Mouse (Mus musculus): Measurements from ENCODE around the gene Cd27.

The Cd27 gene

GRCm38 (mm10) chr6:125236782-125237181, at the start of gene Cd27:
Cd27 (minus strand) TSS chr6:125237010.
- in situ Hi-C loops (cut with MboI; ENCODE audit: unreplicated experiment in 2 of 2): no loop called here

DNA sequence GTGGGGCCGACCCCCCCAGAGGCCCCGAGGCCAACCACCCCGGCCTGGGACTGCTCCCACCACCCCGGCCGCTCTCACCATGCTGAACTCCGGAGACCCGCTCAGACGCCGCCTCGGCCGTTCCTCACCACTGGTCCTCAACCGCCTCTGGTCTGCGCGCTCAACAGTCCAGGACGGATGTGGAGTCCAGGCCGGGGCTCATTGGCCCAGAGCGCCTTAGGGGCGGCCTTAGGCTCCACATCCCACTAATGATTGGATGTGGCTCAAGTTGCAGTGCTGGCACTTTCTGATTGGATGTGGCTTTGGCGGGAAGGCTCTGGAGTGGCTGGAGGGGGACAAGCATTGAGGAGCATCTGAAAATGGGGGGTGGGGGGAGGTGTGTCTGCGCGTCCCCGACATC, 49.1 kb upstream of the Cd27 start, which contains the start of gene Tuba3a:
Gene Tuba3a, minus strand, starts transcription at position 153 of the 400 bp plus-strand sequence.
- in situ Hi-C loops (cut with MboI; ENCODE audit: unreplicated experiment in 2 of 2): loop anchor here in 1 of 2 experiments (25.0 kb wide), 1 partner anchor 1276 kb away; no protein-coding TSS in a partner anchor

DNA sequence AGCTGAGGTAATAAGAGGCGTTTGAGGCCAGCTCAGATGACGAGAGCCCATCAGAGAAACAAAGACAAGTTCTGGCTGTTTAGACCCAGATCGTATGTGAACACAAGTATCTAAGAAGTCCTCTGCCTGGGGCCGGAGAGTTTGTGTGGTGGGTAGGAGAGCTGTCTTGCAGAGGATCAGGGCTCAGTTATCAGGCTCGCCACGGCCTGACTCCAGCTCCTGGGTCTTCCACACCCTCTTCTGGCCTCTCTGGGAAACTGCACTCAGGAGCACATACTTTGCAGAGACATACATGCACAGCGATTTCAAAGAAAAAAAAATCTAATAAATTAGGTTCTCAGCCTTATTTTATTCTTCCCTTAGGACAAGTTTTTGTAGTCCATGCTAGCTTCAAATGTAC, 47.9 kb upstream of the Cd27 start:
- in situ Hi-C loops (cut with MboI; ENCODE audit: unreplicated experiment in 2 of 2): loop anchor here in 1 of 2 experiments (25.0 kb wide), 1 partner anchor 1278 kb away; no protein-coding TSS in a partner anchor

- in situ Hi-C loops (cut with MboI; ENCODE audit: unreplicated experiment in 2 of 2): loop anchor here in 1 of 2 experiments (25.0 kb wide), 1 partner anchor 1278 kb away; no protein-coding TSS in a partner anchor
Observed at GRCm38 (mm10) chr6:125284250-125284649, 47.4 kb upstream of the Cd27 start.

GRCm38 (mm10) chr6:125282721-125283120, 45.9 kb upstream of the Cd27 start:
- in situ Hi-C loops (cut with MboI; ENCODE audit: unreplicated experiment in 2 of 2): loop anchor here in 1 of 2 experiments (25.0 kb wide), 1 partner anchor 1280 kb away; no protein-coding TSS in a partner anchor

GRCm38 (mm10) chr6:125279729-125280128, 42.9 kb upstream of the Cd27 start:
- in situ Hi-C loops (cut with MboI; ENCODE audit: unreplicated experiment in 2 of 2): loop anchor here in 1 of 2 experiments (5.0 to 25.0 kb wide), 2 partner anchors 323 to 1283 kb away; no protein-coding TSS in a partner anchor

GRCm38 (mm10) chr6:125274841-125275563, 38.2 kb upstream of the Cd27 start:
- in situ Hi-C loops (cut with MboI; ENCODE audit: unreplicated experiment in 2 of 2): loop anchor here (5.0 to 25.0 kb wide), 6 partner anchors 58 to 1313 kb away; partner anchors contain the start of genes Vamp1 (in 2 of the 2), Lag3 (in 1 of the 2) and Ptms (in 1 of the 2)

- in situ Hi-C loops (cut with MboI; ENCODE audit: unreplicated experiment in 2 of 2): loop anchor here (5.0 to 25.0 kb wide), 5 partner anchors 55 to 1310 kb away; partner anchors contain the start of genes Vamp1 (in 2 of the 2), Lag3 (in 1 of the 2) and Ptms (in 1 of the 2)
Observed at GRCm38 (mm10) chr6:125272228-125272785, 35.5 kb upstream of the Cd27 start.

- in situ Hi-C loops (cut with MboI; ENCODE audit: unreplicated experiment in 2 of 2): loop anchor here (5.0 to 25.0 kb wide), 5 partner anchors 54 to 1309 kb away; partner anchors contain the start of genes Vamp1 (in 2 of the 2), Lag3 (in 1 of the 2) and Ptms (in 1 of the 2)
Observed at GRCm38 (mm10) chr6:125271455-125272227, 34.8 kb upstream of the Cd27 start.

DNA sequence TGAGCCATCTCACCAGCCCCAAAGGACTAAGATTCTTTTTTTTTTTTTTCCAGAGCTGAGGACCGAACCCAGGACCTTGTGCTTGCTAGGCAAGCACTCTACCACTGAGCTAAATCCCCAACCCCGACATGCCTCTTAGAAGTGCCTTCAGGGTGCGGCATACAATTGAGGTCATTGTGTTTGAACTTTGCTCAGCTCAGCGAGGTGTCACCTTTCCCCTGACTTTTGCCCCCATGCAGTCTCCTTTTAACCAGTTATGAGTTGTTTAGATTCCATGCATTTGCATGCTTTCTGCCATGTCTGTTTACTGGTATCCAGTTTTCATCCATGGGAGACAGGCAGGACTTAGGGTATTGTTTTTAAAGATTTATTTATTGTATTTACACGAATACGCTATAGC, 32.0 kb upstream of the Cd27 start:
- in situ Hi-C loops (cut with MboI; ENCODE audit: unreplicated experiment in 2 of 2): loop anchor here (25.0 kb wide), 2 partner anchors 356 to 1306 kb away; partner anchors contain the start of genes Lag3 (in 1 of the 2) and Ptms (in 1 of the 2)

- in situ Hi-C loops (cut with MboI; ENCODE audit: unreplicated experiment in 2 of 2): loop anchor here (25.0 kb wide), 2 partner anchors 355 to 1305 kb away; partner anchors contain the start of genes Lag3 (in 1 of the 2) and Ptms (in 1 of the 2)
Observed at GRCm38 (mm10) chr6:125267469-125267868, 30.7 kb upstream of the Cd27 start.

GRCm38 (mm10) chr6:125266600-125266999, 29.8 kb upstream of the Cd27 start:
- in situ Hi-C loops (cut with MboI; ENCODE audit: unreplicated experiment in 2 of 2): loop anchor here (25.0 kb wide), 2 partner anchors 354 to 1304 kb away; partner anchors contain the start of genes Lag3 (in 1 of the 2) and Ptms (in 1 of the 2)

GRCm38 (mm10) chr6:125266091-125266490, 29.3 kb upstream of the Cd27 start:
- in situ Hi-C loops (cut with MboI; ENCODE audit: unreplicated experiment in 2 of 2): loop anchor here (25.0 kb wide), 2 partner anchors 354 to 1304 kb away; partner anchors contain the start of genes Lag3 (in 1 of the 2) and Ptms (in 1 of the 2)

DNA sequence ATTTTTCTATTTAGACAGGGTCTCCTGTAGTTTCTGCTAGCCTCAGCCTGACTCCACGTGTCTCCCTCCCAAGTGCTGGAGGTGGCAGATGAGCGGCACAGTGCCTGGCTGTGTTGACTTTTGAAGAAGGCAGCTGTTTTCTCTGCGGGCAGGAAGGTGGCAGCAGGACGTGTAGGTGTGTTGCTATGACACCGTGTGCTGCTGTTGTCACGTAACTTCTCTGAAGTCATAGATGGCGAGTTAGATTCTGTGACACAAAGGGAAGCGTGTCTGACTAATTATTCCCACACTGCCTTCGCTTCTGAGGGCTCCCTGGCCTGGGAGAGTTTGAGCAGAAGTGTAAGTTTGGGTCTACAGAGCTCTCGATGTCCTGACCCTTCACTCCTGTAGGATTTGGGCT, 28.4 kb upstream of the Cd27 start:
- in situ Hi-C loops (cut with MboI; ENCODE audit: unreplicated experiment in 2 of 2): loop anchor here (25.0 kb wide), 2 partner anchors 353 to 1303 kb away; partner anchors contain the start of genes Lag3 (in 1 of the 2) and Ptms (in 1 of the 2)

GRCm38 (mm10) chr6:125264219-125264618, 27.4 kb upstream of the Cd27 start:
- in situ Hi-C loops (cut with MboI; ENCODE audit: unreplicated experiment in 2 of 2): loop anchor here (25.0 kb wide), 2 partner anchors 352 to 1302 kb away; partner anchors contain the start of genes Lag3 (in 1 of the 2) and Ptms (in 1 of the 2)

- in situ Hi-C loops (cut with MboI; ENCODE audit: unreplicated experiment in 2 of 2): loop anchor here (25.0 kb wide), 2 partner anchors 348 to 1298 kb away; partner anchors contain the start of genes Lag3 (in 1 of the 2) and Ptms (in 1 of the 2)
Observed at GRCm38 (mm10) chr6:125260006-125260555, 23.3 kb upstream of the Cd27 start.

GRCm38 (mm10) chr6:125256222-125256966, 19.6 kb upstream of the Cd27 start:
- in situ Hi-C loops (cut with MboI; ENCODE audit: unreplicated experiment in 2 of 2): loop anchor here (25.0 kb wide), 2 partner anchors 344 to 1294 kb away; partner anchors contain the start of genes Lag3 (in 1 of the 2) and Ptms (in 1 of the 2)

- in situ Hi-C loops (cut with MboI; ENCODE audit: unreplicated experiment in 2 of 2): loop anchor here (25.0 kb wide), 2 partner anchors 343 to 1293 kb away; partner anchors contain the start of genes Lag3 (in 1 of the 2) and Ptms (in 1 of the 2)
Observed at GRCm38 (mm10) chr6:125255516-125256044, 18.8 kb upstream of the Cd27 start.
